Mouse (Mus musculus) G1E (cell line): ENCODE data around the gene Bpifb1. TPM values are rescaled to one million over a fixed set of nuclear protein-coding genes. Genes with fewer than 3 reads are reported as not detected.

ENCODE experiments used
- ATAC-seq: 2 replicates; pipeline ENCODE4 v1.8.0; 2016; ENCODE audit warnings: mild to moderate bottlenecking; ENCODE audit not compliant: insufficient number of reproducible peaks, poor library complexity, low FRiP score, severe bottlenecking; ENCODE audit errors: extremely low read depth
- DNase-seq: peaks from one replicate; pipeline ENCODE4 v3.0.0; 2012; ENCODE audit warnings: low spot score
- H3K27me3 ChIP-seq: 2 replicates; pipeline ENCODE4 v1.6.1; 2012; ENCODE audit warnings: mild to moderate bottlenecking, low read length, inconsistent platforms; ENCODE audit not compliant: insufficient read depth
- H3K36me3 ChIP-seq: replicated peaks from 2 replicates; pipeline ENCODE3; 2012; ENCODE audit warnings: mild to moderate bottlenecking, inconsistent platforms
- H3K4me1 ChIP-seq: 2 replicates; pipeline ENCODE4 v1.6.1; 2012; ENCODE audit warnings: low read depth, low read length, inconsistent platforms, mixed read lengths; ENCODE audit not compliant: insufficient read depth
- H3K4me3 ChIP-seq: 2 replicates; pipeline ENCODE4 v1.5.1; 2012; ENCODE audit warnings: low read depth, mild to moderate bottlenecking, inconsistent platforms, low read length, moderate library complexity, mixed read lengths
- H3K9me3 ChIP-seq: replicated peaks from 2 replicates; pipeline ENCODE4 v1.6.1; 2012; ENCODE audit warnings: inconsistent platforms
- CTCF ChIP-seq: IDR thresholded peaks from 2 replicates; pipeline ENCODE4 v1.5.1; 2012; ENCODE audit warnings: low read depth, low read length, inconsistent platforms, mixed read lengths
- GATA1 ChIP-seq: IDR thresholded peaks from 2 replicates; pipeline ENCODE4 v1.6.1; 2012; ENCODE audit warnings: borderline replicate concordance, low read length, inconsistent platforms, mixed read lengths
- GATA2 ChIP-seq: IDR thresholded peaks from 2 replicates; pipeline ENCODE4 v1.6.1; 2012; ENCODE audit warnings: low read depth, low read length, inconsistent platforms, borderline replicate concordance
- POLR2AphosphoS5 ChIP-seq: IDR thresholded peaks from 2 replicates; pipeline ENCODE4 v1.6.1; 2012; ENCODE audit warnings: low read depth, low read length, inconsistent platforms; ENCODE audit not compliant: insufficient replicate concordance
- TAL1 ChIP-seq: conservative IDR thresholded peaks from 2 replicates; pipeline ENCODE4 v1.6.1; 2012; ENCODE audit warnings: low read depth, low read length, inconsistent platforms, mixed read lengths
- polyA plus RNA-seq: library from polyadenylated mRNA; stranded (reverse); fragments of >175 nt; gene quantifications from 2 replicates; pipeline ENCODE4 v1.2.3, GENCODE M21; 2012
- total RNA-seq, 2 experiments: library from RNA; stranded (forward) in 1 of 2; stranded (reverse) in 1 of 2; fragments of 200-1000 nt in 1 of 2; fragments of >200 nt in 1 of 2; fragmentation: Nextera tagmentation in 1 of 2; gene quantifications; 2 replicates each; pipeline ENCODE4 v1.2.3; 2014 to 2017

Bpifb1 gene
- total and polyA plus RNA-seq, 3 experiments, result 0.05 TPM; not detected in 2

GRCm38 (mm10) chr2:154187468-154187867, 3.1 kb upstream of the Bpifb1 start:
- H3K4me1 ChIP-seq, result no peaks in the 10 kb centered on the region
- peaks cover 7% of the 10 kb centered on the region; the same call in 1 of the 2 replicates for H3K27me3 ChIP-seq
- no peak for TF ChIP-seq CTCF
- no peak for TF ChIP-seq GATA2
- TF ChIP-seq GATA1, result no peak
- TF ChIP-seq POLR2AphosphoS5, result no peak
- no peak for TF ChIP-seq TAL1
- H3K9me3 ChIP-seq, result no peaks in the 10 kb centered on the region
- H3K4me3 ChIP-seq, result no peak overlapping the region
- DNase-seq, result no peak
- ATAC-seq, result no peak
- H3K36me3 ChIP-seq, result no peaks in the 10 kb centered on the region

- no peak for ATAC-seq
- Histone ChIP-seq H3K4me1 (no peaks in the 10 kb centered on the region), H3K4me3 (no peak overlapping the region), H3K9me3 (no peaks in the 10 kb centered on the region), H3K27me3 (peaks cover 9% of the 10 kb centered on the region; the same call in 1 of the 2 replicates), H3K36me3 (no peaks in the 10 kb centered on the region)
- TF ChIP-seq CTCF, result no peak
- TF ChIP-seq TAL1, result no peak
- TF ChIP-seq GATA2, result no peak
- no peak for TF ChIP-seq GATA1
- DNase-seq, result no peak
Observed at GRCm38 (mm10) chr2:154189877-154190434, 662 bp upstream of the Bpifb1 start.

- Histone ChIP-seq H3K9me3 (no peaks in the 10 kb centered on the region), H3K4me1 (no peaks in the 10 kb centered on the region), H3K27me3 (peaks cover 11% of the 10 kb centered on the region; the same call in 1 of the 2 replicates), H3K36me3 (no peaks in the 10 kb centered on the region), H3K4me3 (no peak overlapping the region)
- ATAC-seq (no peak), DNase-seq (no peak)
- TF ChIP-seq CTCF (no peak), TAL1 (no peak), GATA2 (no peak), GATA1 (no peak), POLR2AphosphoS5 (no peak)
Observed at GRCm38 (mm10) chr2:154192141-154192540, 1.5 kb downstream of the Bpifb1 start.

- H3K4me1 ChIP-seq, result no peaks in the 10 kb centered on the region
- DNase-seq, result no peak
- TF ChIP-seq POLR2AphosphoS5, result no peak
- H3K27me3 ChIP-seq, result peaks cover 14% of the 10 kb centered on the region; the same call in 1 of the 2 replicates
- no peaks in the 10 kb centered on the region for H3K36me3 ChIP-seq
- no peak for ATAC-seq
- H3K4me3 ChIP-seq, result no peak overlapping the region
- H3K9me3 ChIP-seq, result no peaks in the 10 kb centered on the region
Observed at GRCm38 (mm10) chr2:154193071-154193470, 2.5 kb downstream of the Bpifb1 start.

- Histone ChIP-seq H3K27me3 (peaks cover 15% of the 10 kb centered on the region; the same call in 1 of the 2 replicates), H3K36me3 (no peaks in the 10 kb centered on the region), H3K4me3 (no peak overlapping the region), H3K4me1 (no peaks in the 10 kb centered on the region), H3K9me3 (no peaks in the 10 kb centered on the region)
- ATAC-seq (no peak), DNase-seq (no peak)
- TF ChIP-seq CTCF (no peak), GATA1 (no peak), GATA2 (no peak), POLR2AphosphoS5 (no peak), TAL1 (no peak)
Observed at GRCm38 (mm10) chr2:154193994-154194504, 3.4 kb downstream of the Bpifb1 start.

- DNase-seq, result no peak
- H3K27me3 ChIP-seq, result peaks cover 12% of the 10 kb centered on the region
- TF ChIP-seq POLR2AphosphoS5, result no peak
- no peak for TF ChIP-seq CTCF
- TF ChIP-seq GATA1, result no peak
- no peak for TF ChIP-seq GATA2
- TF ChIP-seq TAL1, result no peak
Observed at GRCm38 (mm10) chr2:154197036-154197435, 6.4 kb downstream of the Bpifb1 start.

GRCm38 (mm10) chr2:154204630-154205029, 14.0 kb downstream of the Bpifb1 start:
- H3K4me3 ChIP-seq, result no peak overlapping the region
- H3K9me3 ChIP-seq, result no peaks in the 10 kb centered on the region
- no peaks in the 10 kb centered on the region for H3K4me1 ChIP-seq
- TF ChIP-seq GATA1 (no peak), CTCF (no peak), GATA2 (no peak), POLR2AphosphoS5 (no peak), TAL1 (no peak)
- no peak for DNase-seq
- H3K36me3 ChIP-seq, result no peaks in the 10 kb centered on the region
- no peak for ATAC-seq
- H3K27me3 ChIP-seq, result peaks cover 3% of the 10 kb centered on the region

More at GRCm38 (mm10) chr2:154197036-154197435, 6.4 kb downstream of the Bpifb1 start:
- Histone ChIP-seq H3K4me3 (no peak overlapping the region), H3K4me1 (no peaks in the 10 kb centered on the region), H3K36me3 (no peaks in the 10 kb centered on the region), H3K9me3 (no peaks in the 10 kb centered on the region)
- ATAC-seq, result no peak
